Mouse (Mus musculus) thymus, adult 2 months (tissue): Measurements from ENCODE around the gene Gm15013. TPM values are rescaled to one million over a fixed set of nuclear protein-coding genes. Genes with fewer than 3 reads are reported as not detected.
"Not testable (repeated sequence)": the region's sequence is repeated elsewhere in the genome, so short reads cannot be mapped to it uniquely, and the experiment has no call there.

Source experiments
- DNase-seq: peaks from one replicate; pipeline ENCODE4 v3.0.0; 2021
- H3K27ac ChIP-seq: fragments of 200-500 bp; 2 replicates; pipeline ENCODE4 v1.5.1; 2012; ENCODE audit warnings: low read length, control low read depth; ENCODE audit not compliant: control insufficient read depth, insufficient read depth
- H3K27me3 ChIP-seq: fragments of 200-500 bp; 2 replicates; pipeline ENCODE4 v1.6.1; 2012; ENCODE audit warnings: mild to moderate bottlenecking, low read length, moderate library complexity, mixed read lengths; ENCODE audit not compliant: control insufficient read depth, insufficient read depth
- H3K36me3 ChIP-seq: fragments of 200-500 bp; 2 replicates; pipeline ENCODE4 v1.6.1; 2012; ENCODE audit warnings: mild to moderate bottlenecking, low read length, moderate library complexity; ENCODE audit not compliant: control insufficient read depth, insufficient read depth
- H3K4me1 ChIP-seq: fragments of 200-500 bp; replicated peaks from 2 replicates; pipeline ENCODE4 v1.6.1; 2012; ENCODE audit warnings: low read length; ENCODE audit not compliant: control insufficient read depth, insufficient read depth
- H3K4me3 ChIP-seq: fragments of 200-500 bp; 2 replicates; pipeline ENCODE4 v1.5.1; 2012; ENCODE audit warnings: mild to moderate bottlenecking, low read length, control low read depth, moderate library complexity; ENCODE audit not compliant: control insufficient read depth, insufficient read depth
- CTCF ChIP-seq: fragments of 200-500 bp; IDR thresholded peaks from 2 replicates; pipeline ENCODE4 v1.5.1; 2012; ENCODE audit warnings: mild to moderate bottlenecking, control low read depth, low read length, moderate library complexity, borderline replicate concordance; ENCODE audit not compliant: control insufficient read depth, poor library complexity, insufficient read depth; ENCODE audit errors: extremely low read depth
- POLR2A ChIP-seq: fragments of 200-500 bp; IDR thresholded peaks from 2 replicates; pipeline ENCODE4 v1.6.1; 2012; ENCODE audit warnings: mild to moderate bottlenecking, low read length, control low read depth, moderate library complexity; ENCODE audit not compliant: control insufficient read depth, poor library complexity, insufficient read depth; ENCODE audit errors: extremely low read depth
- WGBS: fragments of 180-500 bp; shearing (Covaris S2); methylation state at CpG from one replicate; pipeline ENCODE4 v1.1.7; 2018; 5-methylcytosine and 5-hydroxymethylcytosine counted together
- polyA plus RNA-seq: library from polyadenylated mRNA; depleted of rRNA; stranded (reverse); fragments of >200 nt; gene quantifications from 2 replicates; pipeline ENCODE4 v1.2.3, GENCODE M21; 2012; rRNA removed

Gm15013 gene
- not detected in 2 replicates for polyA plus RNA-seq

- Histone ChIP-seq H3K4me3 (no peak within 1 kb of the TSS), H3K27ac (no peak within 1 kb of the TSS), H3K36me3 (no peaks in the 10 kb centered on the region), H3K4me1 (no peaks in the 10 kb centered on the region), H3K27me3 (no peaks in the 10 kb centered on the region)
- TF ChIP-seq POLR2A, result no peak
- no peak for TF ChIP-seq CTCF
- 97% methylated on average over 8 of the region's 8 CpGs for WGBS
- DNase-seq, result no peak
Measured at GRCm38 (mm10) chrX:139714381-139714780, at the start of gene Gm15013. Gene Gm15013, minus strand, starts transcription at chrX:139714481.

GRCm38 (mm10) chrX:139762546-139762945 lies 48.3 kb upstream of the Gm15013 start:
- Histone ChIP-seq H3K4me1 (no peaks in the 10 kb centered on the region), H3K36me3 (no peaks in the 10 kb centered on the region), H3K27ac (no peak overlapping the region), H3K4me3 (no peak overlapping the region), H3K27me3 (no peaks in the 10 kb centered on the region)
- no peak for TF ChIP-seq CTCF
- TF ChIP-seq POLR2A, result no peak
- peak; percentile 9 for DNase-seq
- whole genome bisulfite sequencing, result 56% methylated on average over 2 of the region's 2 CpGs

- not testable (repeated sequence) for H3K27ac ChIP-seq, DNase-seq, H3K27me3 ChIP-seq, H3K36me3 ChIP-seq, H3K4me1 ChIP-seq, H3K4me3 ChIP-seq
- WGBS, result 88% methylated on average over 3 of the region's 3 CpGs
Measured at GRCm38 (mm10) chrX:139758634-139759033, 44.4 kb upstream of the Gm15013 start.

GRCm38 (mm10) chrX:139751855-139752254 lies 37.6 kb upstream of the Gm15013 start:
- TF ChIP-seq CTCF (no peak), POLR2A (no peak)
- Histone ChIP-seq H3K4me3 (no peak overlapping the region), H3K27me3 (no peaks in the 10 kb centered on the region), H3K4me1 (no peaks in the 10 kb centered on the region), H3K36me3 (no peaks in the 10 kb centered on the region), H3K27ac (no peak overlapping the region)
- DNase-seq, result peak; percentile 27
- 5% methylated on average over 1 of the region's 1 CpGs for WGBS

GRCm38 (mm10) chrX:139737066-139737465 lies 22.8 kb upstream of the Gm15013 start:
- no peak for DNase-seq
- Histone ChIP-seq H3K4me3 (no peak overlapping the region), H3K36me3 (no peaks in the 10 kb centered on the region), H3K27ac (no peak overlapping the region), H3K27me3 (no peaks in the 10 kb centered on the region), H3K4me1 (no peaks in the 10 kb centered on the region)
- 95% methylated on average over 5 of the region's 5 CpGs for WGBS
- TF ChIP-seq CTCF (no peak), POLR2A (no peak)

- H3K4me3 ChIP-seq, result no peak overlapping the region
- no peak for TF ChIP-seq CTCF
- TF ChIP-seq POLR2A, result no peak
- no peaks in the 10 kb centered on the region for H3K36me3 ChIP-seq
- H3K27ac ChIP-seq, result no peak overlapping the region
- 98% methylated on average over 3 of the region's 3 CpGs for WGBS
- no peaks in the 10 kb centered on the region for H3K27me3 ChIP-seq
- no peaks in the 10 kb centered on the region for H3K4me1 ChIP-seq
- no peak for DNase-seq
Measured at GRCm38 (mm10) chrX:139730541-139730940, 16.3 kb upstream of the Gm15013 start.

GRCm38 (mm10) chrX:139722350-139722749 lies 8.1 kb upstream of the Gm15013 start:
- H3K27me3 ChIP-seq, result no peaks in the 10 kb centered on the region
- no peak overlapping the region for H3K4me3 ChIP-seq
- no peak for DNase-seq
- no peaks in the 10 kb centered on the region for H3K4me1 ChIP-seq
- H3K27ac ChIP-seq, result no peak overlapping the region
- no peak for TF ChIP-seq CTCF
- no peak for TF ChIP-seq POLR2A
- H3K36me3 ChIP-seq, result no peaks in the 10 kb centered on the region
- WGBS, result 97% methylated on average over 2 of the region's 2 CpGs
